Mouse (Mus musculus): ENCODE measurements around the gene Gm3415. TPM values are rescaled to one million over a fixed set of nuclear protein-coding genes. Genes with fewer than 3 reads are reported as not detected.

Gm3415 gene
- polyA plus RNA-seq, 1 experiment: not detected

DNA sequence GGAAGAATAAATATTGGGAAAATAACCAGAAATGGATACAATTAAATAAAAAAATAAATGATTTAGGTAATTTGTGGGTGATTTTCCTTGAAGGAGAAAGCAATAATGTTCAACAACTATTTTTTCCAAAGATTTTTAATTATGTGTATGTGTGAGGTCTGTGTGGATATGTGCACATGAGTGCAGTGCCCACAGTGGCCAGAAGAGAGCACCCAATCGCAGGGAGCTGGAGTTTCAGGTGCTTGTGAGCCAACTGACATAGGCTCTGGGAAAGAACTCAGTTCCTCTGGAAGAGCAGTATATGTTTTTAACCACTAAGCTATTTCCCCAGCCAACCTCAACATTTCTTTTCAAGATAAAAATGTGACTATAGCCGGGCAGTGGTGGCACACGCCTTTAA lies 20.7 kb downstream of the Gm3415 start:
- Histone ChIP-seq H3K36me3 (ENCODE audit: control insufficient read depth, insufficient read depth, low read length) (no peaks in the 10 kb centered on the region), H3K4me3 (ENCODE audit: insufficient read depth, low read depth, low read length) (no peak overlapping the region), H3K27ac (ENCODE audit: insufficient read depth, low read depth, low read length) (no peak overlapping the region), H3K4me1 (ENCODE audit: control insufficient read depth, insufficient read depth, low read length) (no peaks in the 10 kb centered on the region), H3K27me3 (replicated peaks; ENCODE audit: control insufficient read depth, insufficient read depth, low read length) (no peaks in the 10 kb centered on the region)
- TF ChIP-seq POLR2A (IDR thresholded peaks at IDR 0.05; ENCODE audit: low read depth, low read length): no peak
- TF ChIP-seq CTCF (conservative IDR thresholded peaks at IDR 0.05; ENCODE audit: insufficient read depth, insufficient read length, low read depth, low read length): peak; percentile 41; the same call in 1 of the 2 replicates
- WGBS: 88% methylated on average over 3 of the region's 3 CpGs
- DNase-seq: no peak

DNA sequence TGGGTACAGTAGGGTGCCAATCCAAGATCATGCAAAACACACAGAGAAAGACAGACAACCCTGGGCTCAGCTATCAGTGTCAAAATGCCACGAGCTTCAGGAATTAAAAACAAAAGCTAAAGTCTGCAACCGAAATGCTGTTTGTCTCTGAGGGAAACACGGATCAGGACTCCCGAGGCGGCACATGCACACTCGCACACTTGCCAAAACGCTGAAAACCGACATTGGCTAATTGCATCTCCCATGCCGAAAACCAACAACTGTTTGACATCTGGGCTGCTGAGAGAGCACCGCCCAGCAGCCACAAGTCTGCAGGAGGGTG lies 28.2 kb downstream of the Gm3415 start:
- no peaks in the 10 kb centered on the region for H3K27me3 ChIP-seq (replicated peaks; ENCODE audit: control insufficient read depth, insufficient read depth, low read length)
- H3K4me3 ChIP-seq (ENCODE audit: insufficient read depth, low read depth, low read length): no peak overlapping the region
- TF ChIP-seq POLR2A (IDR thresholded peaks at IDR 0.05; ENCODE audit: low read depth, low read length) (no peak), CTCF (conservative IDR thresholded peaks at IDR 0.05; ENCODE audit: insufficient read depth, insufficient read length, low read depth, low read length) (no peak)
- 3% methylated on average over 10 of the region's 10 CpGs for WGBS
- no peaks in the 10 kb centered on the region for H3K36me3 ChIP-seq (ENCODE audit: control insufficient read depth, insufficient read depth, low read length)
- H3K4me1 ChIP-seq (ENCODE audit: control insufficient read depth, insufficient read depth, low read length): no peaks in the 10 kb centered on the region
- no peak for DNase-seq
- no peak overlapping the region for H3K27ac ChIP-seq (ENCODE audit: insufficient read depth, low read depth, low read length)

DNA sequence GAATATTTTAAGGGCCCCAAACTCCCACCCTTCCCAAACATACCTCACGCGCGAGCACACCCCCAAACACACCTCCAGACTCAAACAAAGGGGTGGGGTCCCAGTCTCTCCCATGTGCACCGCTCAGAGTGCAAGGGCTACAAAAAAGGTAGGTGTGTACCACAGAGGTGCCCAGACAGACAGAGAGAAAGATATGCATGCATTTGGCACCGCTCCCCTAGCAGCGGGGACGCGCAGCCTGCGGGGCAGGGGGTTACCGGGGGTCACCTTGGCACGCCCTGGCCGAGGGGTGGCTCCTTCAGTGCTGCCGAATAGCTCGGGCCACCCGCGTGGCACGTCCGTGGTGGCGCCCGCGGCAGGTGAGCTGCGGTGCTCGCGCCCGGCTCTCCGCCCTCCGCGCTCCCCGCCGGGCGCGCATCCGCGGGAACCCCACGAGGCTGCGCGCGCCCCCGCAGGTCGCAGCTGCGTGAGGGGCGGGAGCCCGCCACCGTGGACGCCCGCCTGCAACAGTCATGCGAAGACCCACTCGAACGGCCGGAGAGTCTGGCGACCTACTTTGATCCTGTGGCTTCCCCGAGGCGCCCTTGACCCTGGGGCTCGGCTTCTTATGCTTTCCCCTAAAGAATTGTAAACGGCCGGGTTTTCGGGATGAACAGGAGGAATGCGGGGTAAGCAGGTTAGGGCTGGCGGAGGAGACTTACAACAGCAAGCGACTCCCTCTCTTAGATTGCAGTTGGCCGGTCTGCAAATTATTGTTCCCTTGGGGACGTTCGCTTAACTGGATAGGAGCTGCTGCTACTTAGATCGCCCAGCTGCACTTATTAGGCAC lies 28.8 kb downstream of the Gm3415 start, which contains the start of gene Gpr12:
TSS of gene Gpr12 (minus strand) at position 762 of the 829 bp plus-strand sequence.
- Histone ChIP-seq H3K4me3 (ENCODE audit: insufficient read depth, low read depth, low read length) (peak within 1 kb of the TSS; percentile 27), H3K4me1 (ENCODE audit: control insufficient read depth, insufficient read depth, low read length) (no peaks in the 10 kb centered on the region), H3K36me3 (ENCODE audit: control insufficient read depth, insufficient read depth, low read length) (no peaks in the 10 kb centered on the region), H3K27ac (ENCODE audit: insufficient read depth, low read depth, low read length) (no peak within 1 kb of the TSS), H3K27me3 (replicated peaks; ENCODE audit: control insufficient read depth, insufficient read depth, low read length) (no peaks in the 10 kb centered on the region)
- DNase-seq: no peak
- whole genome bisulfite sequencing: under 1% methylated on average over 63 of the region's 64 CpGs
- no peak for TF ChIP-seq POLR2A (IDR thresholded peaks at IDR 0.05; ENCODE audit: low read depth, low read length)
- no peak for TF ChIP-seq CTCF (conservative IDR thresholded peaks at IDR 0.05; ENCODE audit: insufficient read depth, insufficient read length, low read depth, low read length)

DNA sequence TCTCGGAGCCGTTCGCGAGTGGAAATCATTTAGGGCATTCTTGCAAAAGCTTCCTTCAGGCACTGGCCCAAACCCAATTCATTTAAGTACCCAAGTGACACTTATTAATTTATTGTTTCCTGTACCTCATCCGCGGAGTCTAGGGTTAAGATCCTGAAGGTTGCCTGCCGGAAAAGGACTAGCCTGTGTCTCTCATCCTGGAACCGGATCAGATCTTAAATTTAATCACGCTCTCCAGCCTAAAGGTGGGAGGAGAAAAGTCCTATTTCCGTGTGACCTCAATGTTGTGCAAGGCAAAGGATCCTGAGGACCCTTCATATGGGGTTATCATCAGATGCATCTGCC lies 29.3 kb downstream of the Gm3415 start:
- peak; percentile 16 for DNase-seq
- no peaks in the 10 kb centered on the region for H3K36me3 ChIP-seq (ENCODE audit: control insufficient read depth, insufficient read depth, low read length)
- no peak for TF ChIP-seq CTCF (conservative IDR thresholded peaks at IDR 0.05; ENCODE audit: insufficient read depth, insufficient read length, low read depth, low read length)
- TF ChIP-seq POLR2A (IDR thresholded peaks at IDR 0.05; ENCODE audit: low read depth, low read length): no peak
- no peak overlapping the region for H3K27ac ChIP-seq (ENCODE audit: insufficient read depth, low read depth, low read length)
- no peak overlapping the region for H3K4me3 ChIP-seq (ENCODE audit: insufficient read depth, low read depth, low read length)
- 1% methylated on average over 10 of the region's 10 CpGs for WGBS
- H3K27me3 ChIP-seq (replicated peaks; ENCODE audit: control insufficient read depth, insufficient read depth, low read length): no peaks in the 10 kb centered on the region
- no peaks in the 10 kb centered on the region for H3K4me1 ChIP-seq (ENCODE audit: control insufficient read depth, insufficient read depth, low read length)

DNA sequence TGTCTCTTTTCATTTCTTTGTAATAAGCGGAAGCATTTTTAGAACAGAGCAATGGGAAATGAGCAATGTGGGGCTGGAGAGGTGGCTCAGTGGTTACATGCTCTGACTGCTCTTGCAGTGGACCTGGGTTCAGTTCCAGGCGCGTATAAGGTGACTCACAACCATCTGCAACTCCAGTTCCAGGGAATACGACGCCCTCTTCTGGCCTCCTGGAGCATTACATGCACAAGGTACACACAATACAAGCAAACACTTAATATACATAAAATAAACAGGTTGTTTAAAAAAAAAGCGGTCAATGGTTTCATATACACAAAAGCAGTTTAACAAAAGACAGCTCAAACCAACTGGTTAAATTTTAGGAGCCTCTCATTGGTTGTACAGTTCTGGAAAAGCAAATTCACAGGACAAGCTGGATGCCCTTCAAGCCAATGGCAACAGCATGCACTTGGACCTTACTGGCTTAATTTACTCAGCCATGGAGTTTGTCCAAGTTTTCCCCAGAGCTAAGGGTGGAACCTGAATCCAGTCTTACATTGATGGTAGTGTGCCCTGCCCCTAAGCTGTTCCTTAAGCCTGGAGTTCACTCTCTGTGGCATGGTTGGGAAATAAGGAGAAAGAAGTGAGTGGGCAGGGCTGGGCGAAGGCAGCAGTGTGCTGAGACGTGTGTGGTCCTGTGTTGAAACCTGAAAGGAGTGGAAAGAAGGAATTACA lies 30.6 kb downstream of the Gm3415 start:
- H3K4me3 ChIP-seq (ENCODE audit: insufficient read depth, low read depth, low read length): no peak overlapping the region
- H3K27me3 ChIP-seq (replicated peaks; ENCODE audit: control insufficient read depth, insufficient read depth, low read length): no peaks in the 10 kb centered on the region
- no peak overlapping the region for H3K27ac ChIP-seq (ENCODE audit: insufficient read depth, low read depth, low read length)
- no peak for DNase-seq
- no peaks in the 10 kb centered on the region for H3K4me1 ChIP-seq (ENCODE audit: control insufficient read depth, insufficient read depth, low read length)
- H3K36me3 ChIP-seq (ENCODE audit: control insufficient read depth, insufficient read depth, low read length): no peaks in the 10 kb centered on the region
- 78% methylated on average over 8 of the region's 8 CpGs for WGBS
- TF ChIP-seq CTCF (conservative IDR thresholded peaks at IDR 0.05; ENCODE audit: insufficient read depth, insufficient read length, low read depth, low read length) (no peak), POLR2A (IDR thresholded peaks at IDR 0.05; ENCODE audit: low read depth, low read length) (no peak)

DNA sequence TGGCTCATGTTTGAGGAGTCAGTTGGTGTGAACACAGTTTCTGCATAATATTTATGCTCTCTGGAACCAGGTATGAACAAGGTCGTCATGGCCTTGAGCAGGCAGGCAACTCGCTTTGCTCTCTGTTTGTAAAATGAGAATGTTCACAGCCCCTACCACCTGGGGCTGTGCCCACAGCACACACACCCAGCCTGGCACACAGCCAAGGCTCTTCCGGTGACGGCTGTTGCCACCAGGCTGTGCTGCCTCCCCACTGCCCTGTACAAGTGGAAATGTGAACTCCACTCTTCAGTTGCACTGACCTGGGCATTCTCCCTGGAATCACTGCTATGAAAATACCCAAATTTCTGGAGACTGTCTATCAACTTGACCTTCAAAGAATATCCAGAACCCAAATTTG lies 35.1 kb downstream of the Gm3415 start:
- Histone ChIP-seq H3K4me1 (ENCODE audit: control insufficient read depth, insufficient read depth, low read length) (no peaks in the 10 kb centered on the region), H3K4me3 (ENCODE audit: insufficient read depth, low read depth, low read length) (no peak overlapping the region), H3K27me3 (replicated peaks; ENCODE audit: control insufficient read depth, insufficient read depth, low read length) (no peaks in the 10 kb centered on the region), H3K36me3 (ENCODE audit: control insufficient read depth, insufficient read depth, low read length) (no peaks in the 10 kb centered on the region), H3K27ac (ENCODE audit: insufficient read depth, low read depth, low read length) (no peak overlapping the region)
- TF ChIP-seq CTCF (conservative IDR thresholded peaks at IDR 0.05; ENCODE audit: insufficient read depth, insufficient read length, low read depth, low read length) (0 out of 2 replicates have a peak, but pooled peaks have one; percentile 11), POLR2A (IDR thresholded peaks at IDR 0.05; ENCODE audit: low read depth, low read length) (no peak)
- WGBS: 34% methylated on average over 4 of the region's 4 CpGs
- DNase-seq: peak; percentile 22

DNA sequence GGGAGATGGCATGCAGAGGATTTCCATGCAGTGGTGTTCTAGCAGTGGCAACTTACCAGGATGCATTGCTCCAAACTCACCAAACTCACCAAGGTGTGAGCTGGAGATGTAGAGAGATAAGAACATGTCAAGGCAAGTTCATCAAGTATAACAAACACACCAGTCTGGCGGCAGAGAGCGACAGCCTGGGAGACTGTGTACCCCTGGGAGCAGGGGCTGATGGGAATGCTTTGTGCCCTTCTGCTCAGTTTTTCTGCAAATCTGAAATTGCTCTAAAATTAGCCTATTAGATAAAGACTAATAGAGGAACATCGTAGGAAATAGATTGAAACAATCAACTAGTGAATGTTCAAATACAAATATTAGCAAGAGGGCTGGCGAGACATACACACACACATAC lies 35.7 kb downstream of the Gm3415 start:
- Histone ChIP-seq H3K27ac (ENCODE audit: insufficient read depth, low read depth, low read length) (no peak overlapping the region), H3K27me3 (replicated peaks; ENCODE audit: control insufficient read depth, insufficient read depth, low read length) (no peaks in the 10 kb centered on the region), H3K4me3 (ENCODE audit: insufficient read depth, low read depth, low read length) (no peak overlapping the region), H3K4me1 (ENCODE audit: control insufficient read depth, insufficient read depth, low read length) (no peaks in the 10 kb centered on the region), H3K36me3 (ENCODE audit: control insufficient read depth, insufficient read depth, low read length) (no peaks in the 10 kb centered on the region)
- TF ChIP-seq CTCF (conservative IDR thresholded peaks at IDR 0.05; ENCODE audit: insufficient read depth, insufficient read length, low read depth, low read length): no peak
- no peak for TF ChIP-seq POLR2A (IDR thresholded peaks at IDR 0.05; ENCODE audit: low read depth, low read length)
- WGBS: 93% methylated on average over 4 of the region's 4 CpGs
- DNase-seq: no peak
